Mouse (Mus musculus) CH12.LX (cell line): ENCODE data around the gene Hipk3. TPM values are rescaled to one million over a fixed set of nuclear protein-coding genes. Genes with fewer than 3 reads are reported as not detected.
A peak's percentile ranks its signal among the peaks of the same experiment; 100 is the strongest.

ENCODE experiments used
- DNase-seq: peaks from one replicate; pipeline ENCODE4 v3.0.0-alpha.2; 2013; ENCODE audit errors: extremely low read depth
- H3K27ac ChIP-seq: 2 replicates; pipeline ENCODE4 v1.5.1; 2012; ENCODE audit warnings: low read depth, mild to moderate bottlenecking, control low read depth, moderate library complexity; ENCODE audit not compliant: insufficient read depth
- H3K27me3 ChIP-seq: replicated peaks from 2 replicates; pipeline ENCODE3; 2012; ENCODE audit warnings: inconsistent platforms
- H3K36me3 ChIP-seq, 2 experiments: replicated peaks in 1 of 2; 2 replicates each; pipeline versions ENCODE3 to v1.6.1; 2012; ENCODE audit warnings: inconsistent platforms in 1 of 2, low read length in 1 of 2, mild to moderate bottlenecking in 1 of 2, mixed read lengths in 1 of 2, moderate library complexity in 1 of 2; ENCODE audit not compliant: control insufficient read depth in 1 of 2, insufficient read depth in 1 of 2
- H3K4me1 ChIP-seq, 2 experiments: 2 replicates each; pipeline ENCODE4 v1.6.1; 2012; ENCODE audit warnings: inconsistent platforms in 1 of 2, moderate library complexity in 1 of 2; ENCODE audit not compliant: insufficient read depth in 2 of 2, control insufficient read depth in 1 of 2
- H3K4me2 ChIP-seq: 2 replicates; pipeline ENCODE4 v1.6.1; 2012; ENCODE audit warnings: low read depth, mild to moderate bottlenecking, control low read depth; ENCODE audit not compliant: poor library complexity, insufficient read depth, severe bottlenecking
- H3K4me3 ChIP-seq, 3 experiments: fragments of 150-350 bp in 1 of 3; sonication (generic) in 1 of 3; replicated peaks in 1 of 3; 2 replicates each; pipeline versions ENCODE3 to v1.5.1; 2011 to 2012; ENCODE audit warnings: low read depth in 2 of 3, low read length in 2 of 3, mild to moderate bottlenecking in 2 of 3, moderate library complexity in 2 of 3, control low read depth in 1 of 3, improper control_type of control experiment in 1 of 3, inconsistent platforms in 1 of 3, mixed read lengths in 1 of 3; ENCODE audit not compliant: poor library complexity in 1 of 3
- H3K79me2 ChIP-seq: replicated peaks from 2 replicates; pipeline ENCODE4 v1.6.1; 2012; ENCODE audit warnings: mild to moderate bottlenecking, moderate library complexity; ENCODE audit not compliant: control insufficient read depth, poor library complexity, insufficient read depth, severe bottlenecking; ENCODE audit errors: extremely low read depth
- H3K9ac ChIP-seq: 2 replicates; pipeline ENCODE4 v1.6.1; 2012; ENCODE audit warnings: low read depth, mild to moderate bottlenecking, control low read depth, moderate library complexity; ENCODE audit not compliant: insufficient read depth
- H3K9me3 ChIP-seq: replicated peaks from 2 replicates; pipeline ENCODE3; 2012; ENCODE audit warnings: low read length, inconsistent platforms, mixed read lengths
- BHLHE40 ChIP-seq: IDR thresholded peaks from 2 replicates; pipeline ENCODE4 v1.6.1; 2011; ENCODE audit warnings: mild to moderate bottlenecking, low read depth, low read length, improper control_type of control experiment
- CHD1 ChIP-seq: IDR thresholded peaks from 2 replicates; pipeline ENCODE4 v1.6.1; 2012; ENCODE audit warnings: low read depth, low read length, improper control_type of control experiment, inconsistent platforms
- CHD2 ChIP-seq: IDR thresholded peaks from 2 replicates; pipeline ENCODE4 v1.6.1; 2011; ENCODE audit warnings: low read length, improper control_type of control experiment
- CTCF ChIP-seq, 2 experiments: IDR thresholded peaks in 1 of 2; conservative IDR thresholded peaks in 1 of 2; 2 replicates each; pipeline ENCODE4 v1.5.1; 2011 to 2012; ENCODE audit warnings: low read depth in 2 of 2, low read length in 2 of 2, improper control_type of control experiment in 1 of 2, inconsistent platforms in 1 of 2, mild to moderate bottlenecking in 1 of 2, moderate library complexity in 1 of 2
- E2F4 ChIP-seq: IDR thresholded peaks from 2 replicates; pipeline ENCODE4 v1.6.1; 2011; ENCODE audit warnings: low read depth, low read length, improper control_type of control experiment; ENCODE audit not compliant: insufficient replicate concordance
- ELF1 ChIP-seq: IDR thresholded peaks from 2 replicates; pipeline ENCODE4 v1.6.1; 2014; ENCODE audit warnings: low read depth, mild to moderate bottlenecking, inconsistent platforms, low read length, improper control_type of control experiment
- EP300 ChIP-seq: IDR thresholded peaks from 2 replicates; pipeline ENCODE4 v1.6.1; 2011; ENCODE audit warnings: low read length, improper control_type of control experiment
- KAT2A ChIP-seq: IDR thresholded peaks from 2 replicates; pipeline ENCODE4 v1.6.1; 2012; ENCODE audit warnings: low read length, improper control_type of control experiment, inconsistent platforms; ENCODE audit not compliant: insufficient replicate concordance
- MAX ChIP-seq: IDR thresholded peaks from 2 replicates; pipeline ENCODE4 v1.6.1; 2011; ENCODE audit warnings: low read length, improper control_type of control experiment
- MEF2A ChIP-seq: IDR thresholded peaks from 2 replicates; pipeline ENCODE4 v1.6.1; 2014; ENCODE audit warnings: low read depth, mild to moderate bottlenecking, inconsistent platforms, low read length, improper control_type of control experiment, borderline replicate concordance
- MYC ChIP-seq: IDR thresholded peaks from 2 replicates; pipeline ENCODE4 v1.6.1; 2011; ENCODE audit warnings: low read depth, mild to moderate bottlenecking, improper control_type of control experiment, low read length
- NELFE ChIP-seq: IDR thresholded peaks from 2 replicates; pipeline ENCODE4 v1.6.1; 2011; ENCODE audit warnings: low read depth, low read length, improper control_type of control experiment
- NRF1 ChIP-seq: IDR thresholded peaks from 2 replicates; pipeline ENCODE4 v1.6.1; 2014; ENCODE audit warnings: low read depth, mild to moderate bottlenecking, inconsistent platforms, low read length, improper control_type of control experiment, moderate library complexity
- POLR2A ChIP-seq: IDR thresholded peaks from 2 replicates; pipeline ENCODE4 v1.6.1; 2011; ENCODE audit warnings: low read depth, mild to moderate bottlenecking, improper control_type of control experiment, low read length
- SIN3A ChIP-seq: IDR thresholded peaks from 2 replicates; pipeline ENCODE4 v1.6.1; 2012; ENCODE audit warnings: low read length, improper control_type of control experiment, inconsistent platforms
- SMC3 ChIP-seq: IDR thresholded peaks from 2 replicates; pipeline ENCODE4 v1.6.1; 2011; ENCODE audit warnings: low read depth, low read length, improper control_type of control experiment
- TBP ChIP-seq: conservative IDR thresholded peaks from 2 replicates; pipeline ENCODE4 v1.6.1; 2011; ENCODE audit warnings: low read depth, low read length, improper control_type of control experiment
- TCF12 ChIP-seq: IDR thresholded peaks from 2 replicates; pipeline ENCODE4 v1.6.1; 2014; ENCODE audit warnings: low read depth, mild to moderate bottlenecking, inconsistent platforms, low read length, improper control_type of control experiment
- UBTF ChIP-seq: IDR thresholded peaks from 2 replicates; pipeline ENCODE4 v1.6.1; 2012; ENCODE audit warnings: low read depth, mild to moderate bottlenecking, inconsistent platforms, low read length, improper control_type of control experiment, moderate library complexity
- USF1 ChIP-seq: IDR thresholded peaks from 2 replicates; pipeline ENCODE4 v1.6.1; 2014; ENCODE audit warnings: low read depth, mild to moderate bottlenecking, inconsistent platforms, low read length, improper control_type of control experiment
- USF2 ChIP-seq: conservative IDR thresholded peaks from 2 replicates; pipeline ENCODE4 v1.6.1; 2011; ENCODE audit warnings: low read depth, low read length, improper control_type of control experiment
- ZC3H11A ChIP-seq: IDR thresholded peaks from 2 replicates; pipeline ENCODE4 v1.6.1; 2012; ENCODE audit warnings: low read depth, mild to moderate bottlenecking, inconsistent platforms, low read length, improper control_type of control experiment
- ZMIZ1 ChIP-seq: IDR thresholded peaks from 2 replicates; pipeline ENCODE4 v1.6.1; 2012; ENCODE audit warnings: low read depth, mild to moderate bottlenecking, inconsistent platforms, low read length, improper control_type of control experiment
- dilution Hi-C: fragments of 300-500 bp; cut with MboI; formaldehyde crosslinking; loops from 2 replicates; pipeline ENCODE4 v1.14.3; 2020; ENCODE audit warnings: low sequenced_read_pairs; ENCODE audit not compliant: extremely low pct_unique_long_range_greater_than_20kb, extremely low pct_ligation_motif_present
- in situ Hi-C: fragments of 300-500 bp; cut with MboI; formaldehyde crosslinking; loops from 3 replicates; pipeline ENCODE4 v1.14.3; 2019; ENCODE audit warnings: low sequenced_read_pairs, low pct_ligation_motif_present, low pct_unique_long_range_greater_than_20kb, mixed read lengths
- polyA plus RNA-seq: library from polyadenylated mRNA; unstranded; fragments of >175 nt; gene quantifications from 2 replicates; pipeline ENCODE4 v1.2.1, GENCODE M21; 2012; ENCODE audit warnings: low read depth; ENCODE audit not compliant: insufficient read length
- total RNA-seq, 2 experiments: library from RNA; depleted of rRNA; stranded (reverse); fragments of 300-350 nt in 1 of 2; fragments of >200 nt in 1 of 2; gene quantifications; 2 replicates each; pipeline ENCODE4 v1.2.3; 2012 to 2014

Gene Hipk3
- total RNA-seq (2012; rRNA removed) (14.8 and 17.6 TPM in 2 replicates), total RNA-seq (2014; rRNA removed) (16.5 and 16.9 TPM in 2 replicates), polyA plus RNA-seq (15.4 and 19.5 TPM in 2 replicates)

DNA sequence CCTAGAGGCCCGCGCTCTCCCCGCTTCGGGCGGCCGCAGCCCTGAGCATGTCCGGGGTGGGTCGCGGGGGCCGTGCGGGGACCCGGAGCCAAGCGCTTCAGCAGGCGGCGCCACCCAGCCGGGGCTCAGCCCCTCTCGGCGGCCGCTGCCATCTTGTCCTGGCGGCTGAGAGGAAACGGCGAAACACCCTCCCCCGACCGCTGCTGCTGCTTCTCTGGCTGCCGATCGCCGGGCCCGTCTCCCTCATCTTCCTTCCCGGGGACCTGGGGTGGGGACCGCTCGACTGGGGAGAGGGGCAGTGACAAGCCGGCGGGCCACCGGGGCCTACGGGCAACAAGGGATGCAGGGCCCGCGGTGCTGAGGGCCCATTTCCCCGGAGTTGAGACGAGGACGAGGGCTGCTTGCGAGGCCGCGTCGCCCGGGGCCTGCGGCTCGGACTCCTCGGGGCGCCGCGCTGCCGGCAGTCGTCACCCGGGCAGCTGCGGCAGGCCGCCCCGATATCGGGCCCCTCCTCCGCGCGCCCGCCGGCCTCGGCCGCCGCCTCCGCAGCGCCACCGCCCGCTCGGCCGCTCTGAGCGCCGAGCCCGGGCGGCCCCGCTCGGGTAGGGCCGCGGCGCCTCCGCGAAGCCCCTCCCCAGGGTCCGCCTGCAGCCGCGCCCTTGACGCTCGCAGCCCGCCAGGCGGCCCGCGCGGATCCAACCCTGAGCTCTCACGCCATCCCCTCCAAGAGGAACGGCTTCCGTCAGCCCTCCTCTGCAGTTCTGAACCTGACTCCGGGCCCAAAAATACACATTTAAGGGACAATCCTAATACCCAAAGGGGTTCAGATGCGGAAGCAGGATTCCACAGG lies at the start of gene Hipk3:
Gene Hipk3 (minus strand): TSS at position 496 of the 850 bp plus-strand sequence.
- Histone ChIP-seq H3K9ac (peak within 1 kb of the TSS; percentile 99), H3K9me3 (no peaks in the 10 kb centered on the region), H3K4me2 (peak within 1 kb of the TSS; percentile 44), H3K4me1 (peaks cover 7 to 46% of the 10 kb centered on the region in 2 experiments), H3K36me3 (peaks cover 0 to 5% of the 10 kb centered on the region in 2 experiments), H3K79me2 (peaks cover 27% of the 10 kb centered on the region), H3K4me3 (peak within 1 kb of the TSS; percentile 79 to 92 (median 85)), H3K27ac (peak within 1 kb of the TSS; percentile 92), H3K27me3 (no peaks in the 10 kb centered on the region)
- DNase-seq = peak; percentile 62
- dilution Hi-C loops (no loop called here), in situ Hi-C loops (loop anchor here (10.0 kb wide), 1 partner anchor 71 kb away; no protein-coding TSS in a partner anchor)
- peak; percentile 90 for TF ChIP-seq UBTF
- no peak for TF ChIP-seq E2F4
- TF ChIP-seq SIN3A = no peak
- TF ChIP-seq CHD1 = no peak
- 0 out of 2 replicates have a peak, but pooled peaks have one; percentile 22 for TF ChIP-seq NRF1
- 0 out of 2 replicates have a peak, but pooled peaks have one; percentile 16 for TF ChIP-seq ELF1
- TF ChIP-seq MAX = no peak
- peak; percentile 45; the same call in 1 of the 2 replicates for TF ChIP-seq NELFE
- 0 out of 2 replicates have a peak, but pooled peaks have one; percentile 19 for TF ChIP-seq MYC
- no peak for TF ChIP-seq USF2
- peak; percentile 60 for TF ChIP-seq TCF12
- TF ChIP-seq TBP = no peak
- TF ChIP-seq POLR2A = peak; percentile 74
- no peak for TF ChIP-seq USF1
- 0 out of 2 replicates have a peak, but pooled peaks have one; percentile 12 for TF ChIP-seq SMC3
- no peak for TF ChIP-seq CHD2
- no peak for TF ChIP-seq ZC3H11A
- peak in 1 of 2 experiments; percentile 39; a peak in 2 of 4 replicates for TF ChIP-seq CTCF (conservative IDR thresholded peaks at IDR 0.05 in 1 of 2, IDR thresholded peaks at IDR 0.05 in 1 of 2; ENCODE audit: low read depth in 2 of 2, low read length in 2 of 2)
- TF ChIP-seq BHLHE40 = no peak
- TF ChIP-seq MEF2A = 0 out of 2 replicates have a peak, but pooled peaks have one; percentile 23
- no peak for TF ChIP-seq KAT2A
- TF ChIP-seq EP300 = no peak
- TF ChIP-seq ZMIZ1 = no peak
